Mouse (Mus musculus): ENCODE results near the gene 1810010D01Rik. TPM values are rescaled to one million over a fixed set of nuclear protein-coding genes. Genes with fewer than 3 reads are reported as not detected.

1810010D01Rik gene
- total and polyA plus RNA-seq, 3 experiments: not detected

DNA sequence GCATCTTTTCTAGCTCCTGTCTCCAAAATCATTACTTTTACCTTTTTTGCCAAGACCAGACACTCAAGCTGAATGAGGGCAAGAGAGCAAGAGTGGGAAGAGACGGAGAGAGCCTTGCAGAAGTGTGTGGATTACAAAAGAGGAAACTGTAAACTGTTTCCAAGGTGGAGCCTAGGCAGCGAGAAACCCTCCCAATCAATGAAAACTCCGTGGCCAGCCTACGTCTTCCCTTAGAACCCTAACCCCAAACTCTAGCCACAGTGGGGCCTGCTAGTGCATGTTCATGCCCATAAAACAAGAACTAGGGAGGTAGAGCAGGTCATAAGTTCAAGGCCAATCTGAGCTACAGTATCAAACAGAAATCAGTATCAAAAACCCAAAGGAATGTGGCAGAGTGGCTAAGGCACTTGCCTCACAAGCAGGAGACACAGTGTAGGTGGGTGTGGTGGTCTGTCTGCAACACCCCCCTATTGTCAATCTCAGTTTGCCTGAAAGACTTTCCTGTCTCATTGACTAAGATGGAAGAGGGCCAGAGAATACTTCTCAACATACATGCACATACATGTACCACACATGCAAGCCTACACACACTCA, 2.7 kb upstream of the 1810010D01Rik start:
- no peak overlapping the region for H3K9ac ChIP-seq (ENCODE audit: insufficient read depth, low read depth)
- H3K27ac ChIP-seq (ENCODE audit: insufficient read depth, low read depth): no peak overlapping the region
- in situ Hi-C loops (cut with MboI; ENCODE audit: low pct_ligation_motif_present, low pct_unique_long_range_greater_than_20kb, low sequenced_read_pairs) (no loop called here), dilution Hi-C loops (cut with MboI; ENCODE audit: extremely low pct_ligation_motif_present, extremely low pct_unique_long_range_greater_than_20kb, low sequenced_read_pairs) (no loop called here)
- H3K4me1 ChIP-seq (ENCODE audit: control insufficient read depth in 1 of 2, insufficient read depth in 2 of 2): no peaks in the 10 kb centered on the region
- H3K79me2 ChIP-seq (replicated peaks; ENCODE audit: control insufficient read depth, extremely low read depth, insufficient read depth, poor library complexity, severe bottlenecking): no peaks in the 10 kb centered on the region
- H3K4me3 ChIP-seq (replicated peaks in 1 of 3; ENCODE audit: low read depth in 2 of 3, low read length in 2 of 3, poor library complexity in 1 of 3): no peak overlapping the region
- no peak for TF ChIP-seq RAD21 (IDR thresholded peaks at IDR 0.05; ENCODE audit: low read depth, low read length)
- TF ChIP-seq ZNF384 (IDR thresholded peaks at IDR 0.05; ENCODE audit: low read depth, low read length): no peak
- no peak for TF ChIP-seq CHD2 (IDR thresholded peaks at IDR 0.05; ENCODE audit: low read length)
- TF ChIP-seq UBTF (IDR thresholded peaks at IDR 0.05; ENCODE audit: low read depth, low read length): no peak
- TF ChIP-seq E2F4 (IDR thresholded peaks at IDR 0.05; ENCODE audit: insufficient replicate concordance, low read depth, low read length): no peak
- no peak for TF ChIP-seq JUN (IDR thresholded peaks at IDR 0.05; ENCODE audit: insufficient read depth, low read depth, low read length)
- no peak for TF ChIP-seq CTCF (conservative IDR thresholded peaks at IDR 0.05 in 1 of 2, IDR thresholded peaks at IDR 0.05 in 1 of 2; ENCODE audit: low read depth in 2 of 2, low read length in 2 of 2)
- TF ChIP-seq NRF1 (IDR thresholded peaks at IDR 0.05; ENCODE audit: low read depth, low read length): no peak
- no peak for TF ChIP-seq NELFE (IDR thresholded peaks at IDR 0.05; ENCODE audit: low read depth, low read length)
- TF ChIP-seq MEF2A (IDR thresholded peaks at IDR 0.05; ENCODE audit: borderline replicate concordance, low read depth, low read length): no peak
- TF ChIP-seq JUND (conservative IDR thresholded peaks at IDR 0.05; ENCODE audit: low read depth, low read length): no peak
- TF ChIP-seq BHLHE40 (IDR thresholded peaks at IDR 0.05; ENCODE audit: low read depth, low read length): no peak
- TF ChIP-seq SIN3A (IDR thresholded peaks at IDR 0.05; ENCODE audit: low read length): no peak
- no peak for TF ChIP-seq IRF4 (IDR thresholded peaks at IDR 0.05; ENCODE audit: low read depth, low read length)
- no peak overlapping the region for H3K4me2 ChIP-seq (ENCODE audit: insufficient read depth, low read depth, poor library complexity, severe bottlenecking)
- H3K9me3 ChIP-seq (replicated peaks; ENCODE audit: low read length): no peaks in the 10 kb centered on the region
- H3K27me3 ChIP-seq (replicated peaks): peaks cover 88% of the 10 kb centered on the region
- DNase-seq (ENCODE audit: extremely low read depth): no peak
- no peaks in the 10 kb centered on the region for H3K36me3 ChIP-seq (replicated peaks in 1 of 2; ENCODE audit: control insufficient read depth in 1 of 2, insufficient read depth in 1 of 2, low read length in 1 of 2)

DNA sequence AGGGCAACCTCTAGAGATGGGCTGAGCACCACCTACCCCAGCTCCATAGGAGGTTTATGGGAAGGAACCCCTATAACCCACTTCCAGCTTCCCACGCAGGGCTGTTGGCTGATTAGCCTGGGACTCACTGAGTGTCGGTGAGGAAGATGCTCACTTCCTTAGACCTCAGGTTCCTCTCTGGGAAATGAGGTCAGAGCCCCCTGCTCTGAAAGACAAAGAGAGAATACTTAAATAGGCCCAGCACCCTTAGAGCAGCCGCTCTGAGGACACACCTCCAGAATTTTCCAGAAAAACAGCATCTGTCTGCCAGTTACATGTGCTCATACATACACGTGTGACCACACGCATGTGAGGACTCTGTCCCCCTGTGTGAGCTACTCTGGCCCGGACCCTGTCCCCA, 1.1 kb downstream of the 1810010D01Rik start:
- Histone ChIP-seq H3K79me2 (replicated peaks; ENCODE audit: control insufficient read depth, extremely low read depth, insufficient read depth, poor library complexity, severe bottlenecking) (no peaks in the 10 kb centered on the region), H3K27me3 (replicated peaks) (peaks cover 84% of the 10 kb centered on the region), H3K9me3 (replicated peaks; ENCODE audit: low read length) (peaks cover 4% of the 10 kb centered on the region), H3K4me1 (ENCODE audit: control insufficient read depth in 1 of 2, insufficient read depth in 2 of 2) (no peaks in the 10 kb centered on the region), H3K4me2 (ENCODE audit: insufficient read depth, low read depth, poor library complexity, severe bottlenecking) (no peak overlapping the region), H3K4me3 (replicated peaks in 1 of 3; ENCODE audit: low read depth in 2 of 3, low read length in 2 of 3, poor library complexity in 1 of 3) (no peak overlapping the region), H3K9ac (ENCODE audit: insufficient read depth, low read depth) (no peak overlapping the region), H3K27ac (ENCODE audit: insufficient read depth, low read depth) (no peak overlapping the region), H3K36me3 (replicated peaks in 1 of 2; ENCODE audit: control insufficient read depth in 1 of 2, insufficient read depth in 1 of 2, low read length in 1 of 2) (no peaks in the 10 kb centered on the region)
- dilution Hi-C loops (cut with MboI; ENCODE audit: extremely low pct_ligation_motif_present, extremely low pct_unique_long_range_greater_than_20kb, low sequenced_read_pairs): no loop called here
- DNase-seq (ENCODE audit: extremely low read depth): no peak
- in situ Hi-C loops (cut with MboI; ENCODE audit: low pct_ligation_motif_present, low pct_unique_long_range_greater_than_20kb, low sequenced_read_pairs): no loop called here
- TF ChIP-seq E2F4 (IDR thresholded peaks at IDR 0.05; ENCODE audit: insufficient replicate concordance, low read depth, low read length) (no peak), SMC3 (IDR thresholded peaks at IDR 0.05; ENCODE audit: low read depth, low read length) (no peak), TBP (conservative IDR thresholded peaks at IDR 0.05; ENCODE audit: low read depth, low read length) (no peak), ETS1 (conservative IDR thresholded peaks at IDR 0.05; ENCODE audit: low read depth, low read length) (no peak), ZC3H11A (IDR thresholded peaks at IDR 0.05; ENCODE audit: low read depth, low read length) (no peak), BHLHE40 (IDR thresholded peaks at IDR 0.05; ENCODE audit: low read depth, low read length) (no peak), NRF1 (IDR thresholded peaks at IDR 0.05; ENCODE audit: low read depth, low read length) (no peak), ELF1 (IDR thresholded peaks at IDR 0.05; ENCODE audit: low read depth, low read length) (no peak), CTCF (conservative IDR thresholded peaks at IDR 0.05 in 1 of 2, IDR thresholded peaks at IDR 0.05 in 1 of 2; ENCODE audit: low read depth in 2 of 2, low read length in 2 of 2) (no peak), MYC (IDR thresholded peaks at IDR 0.05; ENCODE audit: low read depth, low read length) (no peak), ZNF384 (IDR thresholded peaks at IDR 0.05; ENCODE audit: low read depth, low read length) (no peak), CHD1 (IDR thresholded peaks at IDR 0.05; ENCODE audit: low read depth, low read length) (no peak)

Data from CH12.LX (cell line).